Mouse (Mus musculus): ENCODE data around the gene Gpatch2l. TPM values are rescaled to one million over a fixed set of nuclear protein-coding genes. Genes with fewer than 3 reads are reported as not detected.

Gene Gpatch2l
- polyA plus RNA-seq, 1 experiment, result 0.52 TPM

- H3K36me3 ChIP-seq (ENCODE audit: control insufficient read depth), result no peaks in the 10 kb centered on the region
- peak; percentile 59; the same call in 2 of the 3 replicates for TF ChIP-seq TAL1 (IDR thresholded peaks at IDR 0.05; ENCODE audit: low read length)
- TF ChIP-seq GATA1 (IDR thresholded peaks at IDR 0.05; ENCODE audit: low read length), result peak; percentile 75
- no peaks in the 10 kb centered on the region for H3K9me3 ChIP-seq (ENCODE audit: control insufficient read depth, low read length)
- peaks cover 39% of the 10 kb centered on the region for H3K27me3 ChIP-seq (ENCODE audit: control insufficient read depth)
- peaks cover 39% of the 10 kb centered on the region for H3K4me1 ChIP-seq (ENCODE audit: control insufficient read depth)
- H3K4me3 ChIP-seq (replicated peaks), result peak overlapping the region; percentile 62
These were observed 21.2 kb upstream of the Gpatch2l start for GRCm38 (mm10) chr12:86220200-86221021.

- H3K9me3 ChIP-seq (ENCODE audit: control insufficient read depth, low read length), result no peaks in the 10 kb centered on the region
- no peak for TF ChIP-seq TAL1 (IDR thresholded peaks at IDR 0.05; ENCODE audit: low read length)
- TF ChIP-seq GATA1 (IDR thresholded peaks at IDR 0.05; ENCODE audit: low read length), result no peak
- H3K4me1 ChIP-seq (ENCODE audit: control insufficient read depth), result peaks cover 39% of the 10 kb centered on the region
- peak overlapping the region; percentile 62 for H3K4me3 ChIP-seq (replicated peaks)
- H3K36me3 ChIP-seq (ENCODE audit: control insufficient read depth), result no peaks in the 10 kb centered on the region
- peaks cover 32% of the 10 kb centered on the region for H3K27me3 ChIP-seq (ENCODE audit: control insufficient read depth)
These were observed 20.5 kb upstream of the Gpatch2l start for GRCm38 (mm10) chr12:86221074-86221703.

DNA sequence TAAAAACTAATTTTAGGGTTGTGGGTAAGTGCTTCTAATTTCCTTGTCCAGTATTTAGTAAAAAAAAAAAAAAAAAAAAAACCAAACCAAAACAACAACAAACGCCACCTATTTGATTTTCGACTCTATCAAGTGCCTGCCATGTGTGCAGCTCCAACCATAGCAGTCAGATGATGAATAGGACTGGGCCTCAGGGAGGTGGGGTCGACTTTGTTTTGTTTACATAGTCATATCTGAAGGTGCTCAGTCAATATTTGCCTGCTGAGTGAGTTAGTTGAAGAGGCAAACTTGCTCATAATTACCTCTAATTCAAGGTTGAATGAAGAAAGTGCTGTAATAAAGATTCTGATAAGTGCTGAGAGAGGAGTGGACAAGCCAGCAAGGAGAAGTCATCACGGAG, 7.4 kb upstream of the Gpatch2l start:
- TF ChIP-seq TAL1 (IDR thresholded peaks at IDR 0.05; ENCODE audit: low read length) (no peak), GATA1 (IDR thresholded peaks at IDR 0.05; ENCODE audit: low read length) (no peak)
- Histone ChIP-seq H3K4me3 (replicated peaks) (no peak overlapping the region), H3K9me3 (ENCODE audit: control insufficient read depth, low read length) (no peaks in the 10 kb centered on the region)

GRCm38 (mm10) chr12:86238736-86239135, 2.9 kb upstream of the Gpatch2l start:
- Histone ChIP-seq H3K27me3 (ENCODE audit: control insufficient read depth) (peaks cover 14% of the 10 kb centered on the region), H3K4me1 (ENCODE audit: control insufficient read depth) (peaks cover 27% of the 10 kb centered on the region), H3K36me3 (ENCODE audit: control insufficient read depth) (peaks cover 6% of the 10 kb centered on the region), H3K9me3 (ENCODE audit: control insufficient read depth, low read length) (no peaks in the 10 kb centered on the region), H3K4me3 (replicated peaks) (no peak overlapping the region)
- TF ChIP-seq TAL1 (IDR thresholded peaks at IDR 0.05; ENCODE audit: low read length) (no peak), GATA1 (IDR thresholded peaks at IDR 0.05; ENCODE audit: low read length) (no peak)

More for the DNA sequence above, 7.4 kb upstream of the Gpatch2l start:
- no peaks in the 10 kb centered on the region for H3K4me1 ChIP-seq (ENCODE audit: control insufficient read depth)
- H3K27me3 ChIP-seq (ENCODE audit: control insufficient read depth), result peaks cover 14% of the 10 kb centered on the region
- no peaks in the 10 kb centered on the region for H3K36me3 ChIP-seq (ENCODE audit: control insufficient read depth)

- H3K4me1 ChIP-seq (ENCODE audit: control insufficient read depth), result peaks cover 51% of the 10 kb centered on the region
- TF ChIP-seq TAL1 (IDR thresholded peaks at IDR 0.05; ENCODE audit: low read length) (no peak), GATA1 (IDR thresholded peaks at IDR 0.05; ENCODE audit: low read length) (no peak)
- H3K36me3 ChIP-seq (ENCODE audit: control insufficient read depth), result peaks cover 35% of the 10 kb centered on the region
- no peaks in the 10 kb centered on the region for H3K9me3 ChIP-seq (ENCODE audit: control insufficient read depth, low read length)
- H3K4me3 ChIP-seq (replicated peaks), result peak overlapping the region; percentile 99
- peaks cover 3% of the 10 kb centered on the region; the same call in 1 of the 2 replicates for H3K27me3 ChIP-seq (ENCODE audit: control insufficient read depth)
These were observed 905 bp downstream of the Gpatch2l start for GRCm38 (mm10) chr12:86242563-86242962.

DNA sequence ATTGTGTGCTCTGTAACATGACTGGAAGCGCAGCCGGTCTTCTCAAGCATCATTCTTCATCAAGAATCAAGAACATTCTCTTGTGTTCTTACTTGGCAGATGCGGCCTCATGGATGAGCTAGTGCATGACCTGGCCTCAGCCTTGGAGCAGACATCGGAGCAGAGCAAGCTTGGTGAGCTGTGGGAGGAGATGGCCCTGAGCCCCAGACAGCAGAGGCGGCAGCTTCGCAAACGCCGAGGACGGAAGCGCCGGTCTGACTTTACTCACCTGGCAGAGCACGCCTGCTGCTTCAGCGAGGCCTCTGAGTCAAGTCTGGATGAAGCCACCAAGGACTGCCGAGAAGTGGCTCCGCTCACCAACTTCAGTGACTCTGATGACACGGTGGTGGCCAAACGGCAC, 2.3 kb downstream of the Gpatch2l start:
- H3K9me3 ChIP-seq (ENCODE audit: control insufficient read depth, low read length), result no peaks in the 10 kb centered on the region
- H3K4me3 ChIP-seq (replicated peaks), result no peak overlapping the region
- no peaks in the 10 kb centered on the region for H3K27me3 ChIP-seq (ENCODE audit: control insufficient read depth)
- H3K36me3 ChIP-seq (ENCODE audit: control insufficient read depth), result peaks cover 44% of the 10 kb centered on the region
- TF ChIP-seq TAL1 (IDR thresholded peaks at IDR 0.05; ENCODE audit: low read length) (no peak), GATA1 (IDR thresholded peaks at IDR 0.05; ENCODE audit: low read length) (no peak)
- H3K4me1 ChIP-seq (ENCODE audit: control insufficient read depth), result peaks cover 51% of the 10 kb centered on the region

DNA sequence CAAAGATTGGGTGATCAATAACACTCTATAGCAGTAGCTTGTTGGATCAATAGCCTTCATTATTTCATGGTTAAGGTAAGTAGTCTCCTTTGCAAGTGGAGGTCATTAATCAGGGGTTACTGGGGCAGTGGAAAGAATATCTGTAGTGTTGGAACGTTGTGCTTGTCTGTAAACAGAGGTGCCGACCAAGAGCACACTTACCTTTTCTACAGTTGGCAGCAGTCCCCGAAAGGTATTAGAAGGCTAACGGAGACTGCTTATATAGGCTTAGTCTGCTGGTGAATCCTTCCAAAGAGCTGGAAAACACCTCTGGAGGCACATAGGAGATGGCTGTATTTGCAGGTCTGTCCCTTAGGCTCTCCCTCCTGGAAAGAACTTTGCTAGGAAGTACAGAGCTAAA, 8.5 kb downstream of the Gpatch2l start:
- Histone ChIP-seq H3K4me3 (replicated peaks) (no peak overlapping the region), H3K36me3 (ENCODE audit: control insufficient read depth) (peaks cover 66% of the 10 kb centered on the region), H3K4me1 (ENCODE audit: control insufficient read depth) (peaks cover 10% of the 10 kb centered on the region), H3K9me3 (ENCODE audit: control insufficient read depth, low read length) (no peaks in the 10 kb centered on the region), H3K27me3 (ENCODE audit: control insufficient read depth) (no peaks in the 10 kb centered on the region)
- TF ChIP-seq GATA1 (IDR thresholded peaks at IDR 0.05; ENCODE audit: low read length) (no peak), TAL1 (IDR thresholded peaks at IDR 0.05; ENCODE audit: low read length) (no peak)

- H3K27me3 ChIP-seq (ENCODE audit: control insufficient read depth), result no peaks in the 10 kb centered on the region
- H3K36me3 ChIP-seq (ENCODE audit: control insufficient read depth), result peaks cover 66% of the 10 kb centered on the region
- no peaks in the 10 kb centered on the region for H3K9me3 ChIP-seq (ENCODE audit: control insufficient read depth, low read length)
- no peak overlapping the region for H3K4me3 ChIP-seq (replicated peaks)
- no peaks in the 10 kb centered on the region for H3K4me1 ChIP-seq (ENCODE audit: control insufficient read depth)
- TF ChIP-seq TAL1 (IDR thresholded peaks at IDR 0.05; ENCODE audit: low read length), result no peak
- TF ChIP-seq GATA1 (IDR thresholded peaks at IDR 0.05; ENCODE audit: low read length), result no peak
These were observed 13.3 kb downstream of the Gpatch2l start for GRCm38 (mm10) chr12:86254910-86255309.

GRCm38 (mm10) chr12:86271626-86272025, 30.0 kb downstream of the Gpatch2l start:
- H3K27me3 ChIP-seq (ENCODE audit: control insufficient read depth), result no peaks in the 10 kb centered on the region
- no peak for TF ChIP-seq TAL1 (IDR thresholded peaks at IDR 0.05; ENCODE audit: low read length)
- no peak for TF ChIP-seq GATA1 (IDR thresholded peaks at IDR 0.05; ENCODE audit: low read length)
- no peaks in the 10 kb centered on the region for H3K4me1 ChIP-seq (ENCODE audit: control insufficient read depth)
- H3K9me3 ChIP-seq (ENCODE audit: control insufficient read depth, low read length), result no peaks in the 10 kb centered on the region
- peaks cover 86% of the 10 kb centered on the region for H3K36me3 ChIP-seq (ENCODE audit: control insufficient read depth)
- H3K4me3 ChIP-seq (replicated peaks), result no peak overlapping the region

All from erythroblast, embryonic 14.5 days (primary cell).